Mouse (Mus musculus): ENCODE results near the gene Dcun1d2.

Gene Dcun1d2

GRCm38 (mm10) chr8:13254019-13254418 lies 33.9 kb downstream of the Dcun1d2 start, which contains the start of gene Adprhl1:
Gene Adprhl1, minus strand, starts transcription at chr8:13254162.
- DNase-seq (ENCODE audit: low read depth) = peak; percentile 79

GRCm38 (mm10) chr8:13253413-13253812 lies 34.5 kb downstream of the Dcun1d2 start:
- no peak for DNase-seq (ENCODE audit: low read depth)

- DNase-seq (ENCODE audit: low read depth) = no peak
Observed at GRCm38 (mm10) chr8:13252837-13253236, 35.1 kb downstream of the Dcun1d2 start.

- DNase-seq (ENCODE audit: low read depth) = no peak
Observed at GRCm38 (mm10) chr8:13244343-13244880, 43.5 kb downstream of the Dcun1d2 start.

- DNase-seq (ENCODE audit: low read depth) = no peak
Observed at GRCm38 (mm10) chr8:13242985-13243870, 44.7 kb downstream of the Dcun1d2 start.

- no peak for DNase-seq (ENCODE audit: low read depth)
Observed at GRCm38 (mm10) chr8:13240691-13241090, 47.2 kb downstream of the Dcun1d2 start.

- DNase-seq (ENCODE audit: low read depth) = no peak
Observed at GRCm38 (mm10) chr8:13240055-13240454, 47.9 kb downstream of the Dcun1d2 start.

GRCm38 (mm10) chr8:13234803-13235202 lies 53.1 kb downstream of the Dcun1d2 start:
- no peak for DNase-seq (ENCODE audit: low read depth)

GRCm38 (mm10) chr8:13230471-13230870 lies 57.5 kb downstream of the Dcun1d2 start:
- no peak for DNase-seq (ENCODE audit: low read depth)

- DNase-seq (ENCODE audit: low read depth) = no peak
Observed at GRCm38 (mm10) chr8:13229802-13230201, 58.1 kb downstream of the Dcun1d2 start.

GRCm38 (mm10) chr8:13228923-13229610 lies 58.9 kb downstream of the Dcun1d2 start:
- no peak for DNase-seq (ENCODE audit: low read depth)

GRCm38 (mm10) chr8:13227184-13227583 lies 60.7 kb downstream of the Dcun1d2 start:
- DNase-seq (ENCODE audit: low read depth) = no peak

- no peak for DNase-seq (ENCODE audit: low read depth)
Observed at GRCm38 (mm10) chr8:13226288-13226687, 61.6 kb downstream of the Dcun1d2 start.

GRCm38 (mm10) chr8:13224426-13224825 lies 63.5 kb downstream of the Dcun1d2 start:
- no peak for DNase-seq (ENCODE audit: low read depth)

- no peak for DNase-seq (ENCODE audit: low read depth)
Observed at GRCm38 (mm10) chr8:13218441-13218840, 69.5 kb downstream of the Dcun1d2 start.

- DNase-seq (ENCODE audit: low read depth) = no peak
Observed at GRCm38 (mm10) chr8:13217986-13218385, 69.9 kb downstream of the Dcun1d2 start.

- no peak for DNase-seq (ENCODE audit: low read depth)
Observed at GRCm38 (mm10) chr8:13217093-13217492, 70.8 kb downstream of the Dcun1d2 start.

GRCm38 (mm10) chr8:13216386-13216785 lies 71.5 kb downstream of the Dcun1d2 start:
- no peak for DNase-seq (ENCODE audit: low read depth)

- peak; percentile 95 for DNase-seq (ENCODE audit: low read depth)
Observed at GRCm38 (mm10) chr8:13213479-13214268, 74.3 kb downstream of the Dcun1d2 start.

GRCm38 (mm10) chr8:13209770-13210169 lies 78.2 kb downstream of the Dcun1d2 start:
- DNase-seq (ENCODE audit: low read depth) = no peak

- DNase-seq (ENCODE audit: low read depth) = peak; percentile 30
Observed at GRCm38 (mm10) chr8:13208627-13209355, 79.1 kb downstream of the Dcun1d2 start.

Measured in NIH3T3 (cell line).